Mouse (Mus musculus) forebrain, embryonic 16.5 days (tissue): ENCODE measurements at regions not wholly inside any gene's neighbourhood (a gene's known extent, or its start where the extent isn't known, plus 50 kb on each side); places are given as distances from the start of the nearest gene placed in this dataset.

Experiments
- ATAC-seq: fragments of 200-750 bp; cut with Nextera tagmentation; 2 replicates; pipeline ENCODE4 v1.8.0; 2017; ENCODE audit warnings: mild to moderate bottlenecking, moderate library complexity
- H3K27ac ChIP-seq: fragments of 300-500 bp; sonication (generic); 2 replicates; pipeline ENCODE4 v1.5.1; 2014; ENCODE audit warnings: low read length, control low read depth
- H3K27me3 ChIP-seq: fragments of 300-500 bp; sonication (generic); replicated peaks from 2 replicates; pipeline ENCODE4 v1.6.1; 2014; ENCODE audit warnings: low read length; ENCODE audit not compliant: control insufficient read depth, insufficient read depth
- H3K36me3 ChIP-seq: fragments of 300-500 bp; sonication (generic); 2 replicates; pipeline ENCODE4 v1.6.1; 2014; ENCODE audit not compliant: control insufficient read depth, insufficient read depth
- H3K4me1 ChIP-seq: fragments of 300-500 bp; sonication (generic); replicated peaks from 2 replicates; pipeline ENCODE4 v1.6.1; 2014; ENCODE audit warnings: low read length; ENCODE audit not compliant: control insufficient read depth, insufficient read depth
- H3K4me2 ChIP-seq: fragments of 300-500 bp; sonication (generic); 2 replicates; pipeline ENCODE4 v1.6.1; 2014; ENCODE audit warnings: mild to moderate bottlenecking, low read length, control low read depth
- H3K4me3 ChIP-seq: fragments of 300-500 bp; sonication (generic); replicated peaks from 2 replicates; pipeline ENCODE4 v1.5.1; 2014; ENCODE audit warnings: mild to moderate bottlenecking, low read length, control low read depth
- H3K9ac ChIP-seq: fragments of 300-500 bp; sonication (generic); replicated peaks from 2 replicates; pipeline ENCODE4 v1.6.1; 2014; ENCODE audit warnings: low read depth, low read length, control low read depth
- H3K9me3 ChIP-seq: fragments of 300-500 bp; sonication (generic); 2 replicates; pipeline ENCODE4 v1.6.1; 2016; ENCODE audit warnings: low read length; ENCODE audit not compliant: control insufficient read depth
- WGBS: fragments of 180-500 bp; shearing (Covaris S2); extraction: QIAGEN DNeasy Blood & Tissue Kit; methylation state at CpG from one replicate; pipeline ENCODE4 v1.1.7; 2014; 5-methylcytosine and 5-hydroxymethylcytosine counted together

DNA sequence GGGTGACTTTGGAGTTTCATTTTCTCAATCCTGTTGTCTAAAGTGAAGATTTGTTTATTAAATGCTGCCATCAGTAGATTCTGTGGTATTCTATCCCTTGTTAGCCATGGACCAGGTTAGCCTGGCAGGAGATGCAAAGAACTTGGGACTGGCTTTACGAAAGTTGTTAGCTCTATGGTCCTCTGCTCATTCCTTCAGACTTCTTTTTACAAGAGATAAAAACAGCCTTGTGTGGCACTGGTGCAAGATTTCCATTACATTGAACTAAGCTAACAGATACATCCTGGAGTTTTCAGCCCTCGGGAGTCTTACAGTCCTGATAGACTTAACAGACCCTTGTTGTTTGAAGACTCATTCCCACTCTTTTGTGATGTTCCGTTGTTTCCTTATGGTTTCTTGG, 108.1 kb upstream of the Pum3 start:
- Histone ChIP-seq H3K9ac (no peak overlapping the region), H3K4me1 (no peaks in the 10 kb centered on the region), H3K27ac (no peak overlapping the region), H3K27me3 (no peaks in the 10 kb centered on the region), H3K36me3 (no peaks in the 10 kb centered on the region), H3K4me3 (no peak overlapping the region), H3K4me2 (no peak overlapping the region), H3K9me3 (no peaks in the 10 kb centered on the region)
- no peak for ATAC-seq
- 83% methylated on average over 3 of the region's 3 CpGs for WGBS

DNA sequence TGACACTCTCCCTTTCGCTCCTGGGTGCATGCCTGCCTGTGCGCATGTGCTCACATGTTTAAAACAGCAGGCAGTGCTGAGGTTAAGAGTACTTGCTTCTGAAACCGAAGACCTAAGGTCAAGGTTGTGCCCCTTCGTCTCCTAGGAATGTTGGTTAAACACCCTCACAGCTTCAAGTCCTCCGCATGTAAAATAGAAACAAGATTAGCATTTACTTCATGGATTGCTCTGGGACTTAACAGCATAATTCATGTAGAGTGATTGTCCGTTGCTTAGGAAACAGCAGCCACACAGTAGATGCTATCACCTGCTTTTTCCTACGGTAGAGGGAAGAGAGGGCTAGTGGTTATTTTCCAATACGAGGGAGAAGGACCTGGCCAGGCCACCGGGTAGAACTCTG, 107.4 kb upstream of the Pum3 start:
- no peak for ATAC-seq
- no peak overlapping the region for H3K4me3 ChIP-seq
- no peaks in the 10 kb centered on the region for H3K27me3 ChIP-seq
- H3K4me1 ChIP-seq: no peaks in the 10 kb centered on the region
- 73% methylated on average over 9 of the region's 9 CpGs for whole genome bisulfite sequencing
- H3K36me3 ChIP-seq: no peaks in the 10 kb centered on the region
- H3K9ac ChIP-seq: no peak overlapping the region
- no peaks in the 10 kb centered on the region for H3K9me3 ChIP-seq
- H3K27ac ChIP-seq: no peak overlapping the region
- no peak overlapping the region for H3K4me2 ChIP-seq

DNA sequence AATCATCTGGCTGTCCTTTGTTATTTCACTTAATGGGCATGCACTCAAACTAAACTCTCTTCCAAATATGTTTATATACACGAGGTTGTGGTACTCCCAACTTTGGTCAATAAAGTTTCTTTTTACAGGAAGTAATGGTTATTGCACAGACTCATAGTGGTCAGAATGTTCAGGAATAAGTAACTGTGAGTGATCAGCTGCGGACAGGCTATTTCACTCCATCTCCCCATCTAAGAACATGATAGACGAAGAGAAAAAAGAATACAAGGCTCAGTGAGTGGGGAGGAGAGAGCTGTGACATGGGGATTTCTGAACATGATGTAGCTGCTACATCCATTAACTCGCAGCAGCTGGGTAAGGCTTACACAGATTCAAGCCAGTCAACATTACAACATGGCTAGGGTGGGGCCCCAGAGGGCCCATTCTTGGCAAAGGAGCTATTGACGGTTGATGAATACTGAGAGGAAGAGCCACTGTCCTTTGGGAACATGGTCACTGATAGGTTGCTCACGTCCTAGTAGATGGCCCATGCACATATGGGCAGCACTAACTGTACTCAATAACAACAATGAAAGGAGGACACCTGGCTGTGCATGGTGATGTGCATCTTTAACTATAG, 98.4 kb upstream of the Pum3 start:
- H3K27ac ChIP-seq: no peak overlapping the region
- no peaks in the 10 kb centered on the region for H3K36me3 ChIP-seq
- no peak for ATAC-seq
- H3K4me2 ChIP-seq: no peak overlapping the region
- H3K4me1 ChIP-seq: no peaks in the 10 kb centered on the region
- H3K9ac ChIP-seq: no peak overlapping the region
- no peaks in the 10 kb centered on the region for H3K9me3 ChIP-seq
- WGBS: 94% methylated on average over 6 of the region's 6 CpGs
- H3K4me3 ChIP-seq: no peak overlapping the region
- no peaks in the 10 kb centered on the region for H3K27me3 ChIP-seq

DNA sequence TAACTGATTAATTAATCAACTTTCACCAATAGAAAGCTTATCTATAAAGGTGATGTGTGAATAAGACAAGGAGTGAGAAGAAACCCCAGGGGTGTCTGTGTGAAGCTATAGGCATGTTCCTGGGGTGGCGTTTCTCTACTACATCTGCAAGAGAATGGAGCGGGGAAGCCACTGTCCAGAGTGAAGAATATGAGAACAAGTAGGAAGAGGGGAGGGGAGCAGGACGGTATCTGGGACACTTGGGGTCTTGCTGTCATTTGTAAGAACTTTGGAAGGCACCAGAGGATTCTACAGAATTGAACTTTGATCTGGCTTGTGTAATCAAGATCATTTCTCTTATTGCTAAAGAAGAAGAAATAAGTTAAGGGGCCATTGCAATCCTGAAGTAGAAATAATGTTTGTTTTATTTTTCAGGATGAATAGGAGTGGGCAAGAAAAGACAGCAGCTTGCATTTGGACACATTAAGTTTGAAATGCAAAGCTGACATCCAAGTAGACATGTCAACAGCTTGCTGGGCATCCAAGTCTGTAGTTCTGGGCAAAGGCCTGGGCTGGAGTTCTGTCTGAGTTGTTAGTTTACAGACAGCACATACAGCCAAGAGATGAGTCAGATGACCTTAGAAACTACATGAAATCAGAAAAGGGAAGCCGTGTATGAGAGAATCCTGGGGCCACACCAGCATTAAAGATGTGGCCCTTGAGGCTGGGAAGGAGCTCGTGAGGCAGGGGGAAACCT, 89.9 kb upstream of the Pum3 start:
- H3K27me3 ChIP-seq: no peaks in the 10 kb centered on the region
- 87% methylated on average over 5 of the region's 5 CpGs for WGBS
- no peaks in the 10 kb centered on the region for H3K36me3 ChIP-seq
- ATAC-seq: no peak
- no peaks in the 10 kb centered on the region for H3K4me1 ChIP-seq
- no peak overlapping the region for H3K4me2 ChIP-seq
- H3K9me3 ChIP-seq: no peaks in the 10 kb centered on the region
- H3K27ac ChIP-seq: no peak overlapping the region
- no peak overlapping the region for H3K4me3 ChIP-seq
- H3K9ac ChIP-seq: no peak overlapping the region

DNA sequence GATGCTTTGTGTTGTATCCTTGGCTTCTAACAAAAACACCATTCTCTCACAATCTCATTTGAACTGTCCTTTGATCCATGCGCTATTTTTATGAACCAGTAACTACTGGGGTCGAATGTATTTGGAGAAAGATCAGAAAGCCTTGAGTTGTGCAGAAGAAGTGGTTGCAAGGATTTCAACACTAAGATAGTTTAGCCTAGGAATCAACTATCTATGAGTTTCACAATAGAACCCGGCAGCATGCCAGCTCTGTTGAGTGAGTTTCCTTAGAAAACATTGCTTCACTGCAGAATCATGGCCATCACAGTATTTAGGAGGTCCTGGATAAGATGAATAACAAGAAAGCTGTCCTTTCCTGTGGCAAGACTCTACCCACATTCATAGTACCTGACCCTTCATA, 84.6 kb upstream of the Pum3 start:
- H3K27ac ChIP-seq: no peak overlapping the region
- H3K9me3 ChIP-seq: no peaks in the 10 kb centered on the region
- no peaks in the 10 kb centered on the region for H3K36me3 ChIP-seq
- H3K4me3 ChIP-seq: no peak overlapping the region
- WGBS: 88% methylated on average over 3 of the region's 3 CpGs
- ATAC-seq: no peak
- no peak overlapping the region for H3K4me2 ChIP-seq
- H3K27me3 ChIP-seq: no peaks in the 10 kb centered on the region
- H3K9ac ChIP-seq: no peak overlapping the region
- H3K4me1 ChIP-seq: peaks cover 10% of the 10 kb centered on the region; the same call in 1 of the 2 replicates

DNA sequence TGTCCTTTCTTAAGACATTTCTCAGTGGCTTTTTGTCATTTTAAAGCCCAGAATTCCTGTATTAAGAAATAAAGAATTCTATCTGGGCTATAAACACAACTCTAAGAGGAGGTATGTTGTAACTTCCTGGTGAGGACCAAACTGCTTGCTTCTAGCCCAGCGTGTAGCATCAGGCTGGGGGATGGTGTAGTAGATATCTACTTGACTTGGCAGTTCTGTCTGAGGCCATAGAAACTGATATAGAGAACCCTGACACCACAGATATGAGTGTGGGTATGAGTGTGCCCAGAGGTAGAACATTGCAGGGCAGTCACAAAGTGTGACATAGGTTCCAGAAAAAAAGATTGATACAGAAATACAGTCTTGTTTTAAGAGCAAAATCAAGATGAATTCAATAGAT, 83.9 kb upstream of the Pum3 start:
- Histone ChIP-seq H3K9ac (no peak overlapping the region), H3K4me1 (peaks cover 10% of the 10 kb centered on the region; the same call in 1 of the 2 replicates), H3K36me3 (no peaks in the 10 kb centered on the region), H3K4me3 (no peak overlapping the region), H3K4me2 (no peak overlapping the region), H3K27me3 (no peaks in the 10 kb centered on the region), H3K9me3 (no peaks in the 10 kb centered on the region), H3K27ac (no peak overlapping the region)
- ATAC-seq: no peak
- WGBS: 78% methylated on average over 1 of the region's 1 CpGs

DNA sequence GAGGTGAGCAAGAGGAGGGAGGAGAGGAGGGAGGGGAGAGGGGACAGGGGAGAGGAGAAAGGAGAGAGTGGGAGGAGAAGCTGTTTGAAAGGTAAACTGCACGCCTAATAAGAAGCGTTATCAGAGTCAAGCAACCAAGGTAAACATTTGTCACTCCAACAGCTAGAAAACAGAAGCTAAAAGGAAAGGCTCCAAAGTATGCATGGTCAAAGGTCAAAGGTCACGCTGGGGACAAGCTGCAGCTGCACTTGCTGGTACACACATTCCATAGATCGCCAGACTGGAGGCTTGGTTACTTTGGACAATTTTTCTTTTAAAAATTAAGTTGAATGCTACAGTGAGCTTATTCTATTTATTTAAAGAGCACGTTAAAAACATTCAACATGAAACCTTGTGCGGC, 81.7 kb upstream of the Pum3 start:
- Histone ChIP-seq H3K4me3 (no peak overlapping the region), H3K9me3 (no peaks in the 10 kb centered on the region), H3K36me3 (no peaks in the 10 kb centered on the region), H3K4me2 (no peak overlapping the region), H3K4me1 (peaks cover 10% of the 10 kb centered on the region; the same call in 1 of the 2 replicates), H3K27me3 (no peaks in the 10 kb centered on the region), H3K9ac (no peak overlapping the region), H3K27ac (no peak overlapping the region)
- ATAC-seq: no peak
- WGBS: 57% methylated on average over 6 of the region's 6 CpGs

DNA sequence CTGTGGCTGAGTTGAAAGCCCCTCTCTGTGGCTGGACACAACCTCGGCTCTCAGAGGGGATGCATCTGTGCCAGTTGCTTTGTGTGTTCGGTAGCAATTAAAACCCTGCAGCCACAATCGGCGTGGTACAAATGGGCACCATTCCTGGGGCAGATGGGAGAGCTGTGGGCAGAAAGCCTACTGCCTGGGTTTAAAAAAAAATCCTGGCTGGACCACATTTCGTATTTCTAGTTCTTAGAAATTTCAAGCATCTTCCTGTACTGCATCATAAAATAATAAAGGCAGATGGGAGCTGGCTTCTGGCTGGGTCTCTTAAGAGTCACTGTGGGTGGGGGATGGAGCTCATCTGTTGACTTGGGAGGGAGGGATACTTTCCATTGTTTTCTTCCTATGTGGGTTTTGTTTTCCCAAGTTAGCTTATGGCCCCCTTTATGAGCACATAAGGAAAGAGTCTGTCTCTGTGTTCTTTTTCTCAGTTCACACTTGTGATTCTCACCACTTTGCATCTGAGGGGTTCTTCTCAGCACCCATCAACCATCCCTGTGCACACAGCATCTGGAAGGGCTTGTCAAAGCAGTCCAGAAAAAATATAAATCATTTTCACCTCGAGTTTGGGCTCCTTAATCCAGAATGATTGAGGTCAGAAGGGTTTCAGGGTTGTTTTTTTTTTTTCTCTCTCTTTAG, 80.5 kb upstream of the Pum3 start:
- H3K36me3 ChIP-seq: no peaks in the 10 kb centered on the region
- peak; percentile 91 for ATAC-seq
- H3K9ac ChIP-seq: no peak overlapping the region
- 24% methylated on average over 6 of the region's 6 CpGs for WGBS
- H3K4me1 ChIP-seq: peaks cover 10% of the 10 kb centered on the region; the same call in 1 of the 2 replicates
- no peaks in the 10 kb centered on the region for H3K9me3 ChIP-seq
- H3K4me2 ChIP-seq: no peak overlapping the region
- H3K4me3 ChIP-seq: no peak overlapping the region
- no peaks in the 10 kb centered on the region for H3K27me3 ChIP-seq
- H3K27ac ChIP-seq: peak overlapping the region; percentile 31

DNA sequence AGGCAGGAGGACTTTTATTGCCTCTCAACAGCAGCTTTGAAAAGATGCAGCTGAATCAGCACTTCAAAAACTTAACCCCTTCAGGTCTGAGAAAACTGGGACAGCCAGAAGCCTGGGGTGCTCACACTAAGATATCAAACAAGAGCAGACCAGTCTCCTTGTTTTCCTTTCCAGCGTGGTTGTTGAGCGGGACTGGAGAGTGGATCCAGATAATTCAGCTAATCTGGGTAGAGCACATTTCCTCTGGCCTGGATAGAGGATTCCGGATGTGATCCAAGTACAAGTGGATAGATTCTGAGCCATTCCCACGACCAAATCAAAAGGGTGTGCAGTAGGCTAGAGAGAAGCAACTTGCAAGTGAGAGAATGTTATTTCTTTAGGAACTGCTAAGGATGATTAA, 68.7 kb upstream of the Pum3 start:
- Histone ChIP-seq H3K4me2 (no peak overlapping the region), H3K27me3 (no peaks in the 10 kb centered on the region), H3K9me3 (peaks cover 2% of the 10 kb centered on the region; the same call in 1 of the 2 replicates), H3K4me3 (no peak overlapping the region), H3K36me3 (no peaks in the 10 kb centered on the region), H3K4me1 (no peaks in the 10 kb centered on the region), H3K9ac (no peak overlapping the region), H3K27ac (no peak overlapping the region)
- ATAC-seq: no peak
- 88% methylated on average over 4 of the region's 4 CpGs for WGBS
